Mouse (Mus musculus) naive thymus-derived CD4-positive, alpha-beta T cell, adult 2 months (primary cell): ENCODE data around the gene Hbp1.
A peak's percentile ranks its signal among the peaks of the same experiment; 100 is the strongest.

Experiments
- DNase-seq: peaks from one replicate; pipeline ENCODE4 v3.0.0-alpha.2; 2011; ENCODE audit warnings: low read depth

Gene Hbp1

GRCm38 (mm10) chr12:31950659-31951031 is 310 bp upstream of the Hbp1 start:
- no peak for DNase-seq

- DNase-seq, result peak; percentile 86
Observed at GRCm38 (mm10) chr12:31949193-31949741, 1.1 kb downstream of the Hbp1 start.

GRCm38 (mm10) chr12:31948101-31949000 is 2.0 kb downstream of the Hbp1 start:
- DNase-seq, result peak; percentile 15

GRCm38 (mm10) chr12:31947476-31947875 is 2.9 kb downstream of the Hbp1 start:
- DNase-seq, result peak; percentile 77

- no peak for DNase-seq
Observed at GRCm38 (mm10) chr12:31944405-31944804, 5.9 kb downstream of the Hbp1 start.

GRCm38 (mm10) chr12:31943020-31943654 is 7.2 kb downstream of the Hbp1 start:
- no peak for DNase-seq

- DNase-seq, result no peak
Observed at GRCm38 (mm10) chr12:31939026-31939425, 11.3 kb downstream of the Hbp1 start.

- DNase-seq, result no peak
Observed at GRCm38 (mm10) chr12:31938391-31938997, 11.8 kb downstream of the Hbp1 start.

GRCm38 (mm10) chr12:31937613-31938012 is 12.7 kb downstream of the Hbp1 start:
- DNase-seq, result no peak

- DNase-seq, result no peak
Observed at GRCm38 (mm10) chr12:31936657-31937300, 13.6 kb downstream of the Hbp1 start.

GRCm38 (mm10) chr12:31931818-31932217 is 18.5 kb downstream of the Hbp1 start:
- DNase-seq, result no peak

- DNase-seq, result no peak
Observed at GRCm38 (mm10) chr12:31928498-31928897, 21.8 kb downstream of the Hbp1 start.

- peak; percentile 34 for DNase-seq
Observed at GRCm38 (mm10) chr12:31926661-31927061, 23.7 kb downstream of the Hbp1 start.

GRCm38 (mm10) chr12:31925343-31925742 is 25.0 kb downstream of the Hbp1 start:
- DNase-seq, result no peak

- DNase-seq, result no peak
Observed at GRCm38 (mm10) chr12:31924135-31924534, 26.2 kb downstream of the Hbp1 start.

- DNase-seq, result no peak
Observed at GRCm38 (mm10) chr12:31920464-31921405, 29.6 kb downstream of the Hbp1 start.

- no peak for DNase-seq
Observed at GRCm38 (mm10) chr12:31917245-31917644, 33.1 kb downstream of the Hbp1 start.

- no peak for DNase-seq
Observed at GRCm38 (mm10) chr12:31916691-31917090, 33.6 kb downstream of the Hbp1 start.

GRCm38 (mm10) chr12:31913614-31914013 is 36.7 kb downstream of the Hbp1 start:
- no peak for DNase-seq

- no peak for DNase-seq
Observed at GRCm38 (mm10) chr12:31912966-31913551, 37.3 kb downstream of the Hbp1 start.

GRCm38 (mm10) chr12:31907436-31907835 is 42.9 kb downstream of the Hbp1 start:
- no peak for DNase-seq
